Mouse (Mus musculus) left cerebral cortex, postnatal 36 days (tissue): Measurements from ENCODE around the gene Elovl6. TPM values are rescaled to one million over a fixed set of nuclear protein-coding genes. Genes with fewer than 3 reads are reported as not detected.

Source experiments
- DNase-seq, 2 experiments: peaks; one replicate each; pipeline ENCODE4 v3.0.0; 2021 to 2022; ENCODE audit warnings: low spot score in 2 of 2, mixed read lengths in 1 of 2
- intact Hi-C: fragments of 180-260 bp; cut with DNase I; formaldehyde crosslinking; loops from one replicate; pipeline ENCODE4 v1.15.1; 2025
- total RNA-seq, 2 experiments: library from RNA; stranded (reverse); gene quantifications; 2 replicates each; pipeline ENCODE4 v1.2.3; 2021

The Elovl6 gene
- total RNA-seq, 2 experiments from 2014 or later, result 25.7 to 34.1 TPM

GRCm38 (mm10) chr3:129562411-129562810 lies 30.3 kb downstream of the Elovl6 start:
- intact Hi-C loops, result no loop called here
- no peak for DNase-seq

- intact Hi-C loops, result no loop called here
- no peak for DNase-seq
Observed at GRCm38 (mm10) chr3:129563807-129564206, 31.7 kb downstream of the Elovl6 start.

GRCm38 (mm10) chr3:129564852-129565251 lies 32.7 kb downstream of the Elovl6 start:
- no peak for DNase-seq

GRCm38 (mm10) chr3:129565458-129565857 lies 33.3 kb downstream of the Elovl6 start:
- intact Hi-C loops, result no loop called here

More at GRCm38 (mm10) chr3:129564852-129565251, 32.7 kb downstream of the Elovl6 start:
- intact Hi-C loops, result no loop called here

GRCm38 (mm10) chr3:129566013-129566412 lies 33.9 kb downstream of the Elovl6 start:
- intact Hi-C loops, result no loop called here
- no peak for DNase-seq

More at GRCm38 (mm10) chr3:129565458-129565857, 33.3 kb downstream of the Elovl6 start:
- DNase-seq, result no peak

- DNase-seq, result no peak
Observed at GRCm38 (mm10) chr3:129566876-129567275, 34.7 kb downstream of the Elovl6 start.

GRCm38 (mm10) chr3:129568506-129568905 lies 36.4 kb downstream of the Elovl6 start:
- no peak for DNase-seq
- intact Hi-C loops, result no loop called here

More at GRCm38 (mm10) chr3:129566876-129567275, 34.7 kb downstream of the Elovl6 start:
- intact Hi-C loops, result no loop called here

- intact Hi-C loops, result no loop called here
- DNase-seq, result no peak
Observed at GRCm38 (mm10) chr3:129570989-129571388, 38.8 kb downstream of the Elovl6 start.

GRCm38 (mm10) chr3:129571642-129572041 lies 39.5 kb downstream of the Elovl6 start:
- intact Hi-C loops, result no loop called here
- no peak for DNase-seq

GRCm38 (mm10) chr3:129572959-129573358 lies 40.8 kb downstream of the Elovl6 start:
- intact Hi-C loops, result no loop called here
- no peak for DNase-seq

GRCm38 (mm10) chr3:129573609-129574008 lies 41.5 kb downstream of the Elovl6 start:
- intact Hi-C loops, result no loop called here
- no peak for DNase-seq

- no peak for DNase-seq
- intact Hi-C loops, result no loop called here
Observed at GRCm38 (mm10) chr3:129575086-129575485, 42.9 kb downstream of the Elovl6 start.

- DNase-seq, result no peak
- intact Hi-C loops, result no loop called here
Observed at GRCm38 (mm10) chr3:129576522-129576921, 44.4 kb downstream of the Elovl6 start.

GRCm38 (mm10) chr3:129578741-129579475 lies 46.8 kb downstream of the Elovl6 start:
- intact Hi-C loops, result no loop called here

GRCm38 (mm10) chr3:129581024-129581423 lies 48.9 kb downstream of the Elovl6 start:
- intact Hi-C loops, result no loop called here
- DNase-seq, result no peak

More at GRCm38 (mm10) chr3:129578741-129579475, 46.8 kb downstream of the Elovl6 start:
- DNase-seq, result no peak

GRCm38 (mm10) chr3:129582449-129582848 lies 50.3 kb downstream of the Elovl6 start:
- intact Hi-C loops, result no loop called here
- DNase-seq, result no peak

- intact Hi-C loops, result no loop called here
- DNase-seq, result no peak
Observed at GRCm38 (mm10) chr3:129583290-129583689, 51.1 kb downstream of the Elovl6 start.

GRCm38 (mm10) chr3:129587916-129588315 lies 55.8 kb downstream of the Elovl6 start:
- DNase-seq, result no peak
- intact Hi-C loops, result no loop called here

GRCm38 (mm10) chr3:129588753-129589152 lies 56.6 kb downstream of the Elovl6 start:
- intact Hi-C loops, result no loop called here
- DNase-seq, result no peak

GRCm38 (mm10) chr3:129589705-129590104 lies 57.5 kb downstream of the Elovl6 start:
- DNase-seq, result no peak
- intact Hi-C loops, result no loop called here

GRCm38 (mm10) chr3:129590548-129591226 lies 58.5 kb downstream of the Elovl6 start:
- intact Hi-C loops, result no loop called here

More at GRCm38 (mm10) chr3:129590548-129591226, 58.5 kb downstream of the Elovl6 start:
- DNase-seq, result peak; percentile 80 to 83
